Mouse (Mus musculus) hindbrain, embryonic 10.5 days (tissue): ENCODE measurements around the gene Bcl2a1d. TPM values are rescaled to one million over a fixed set of nuclear protein-coding genes. Genes with fewer than 3 reads are reported as not detected.
"Not testable (repeated sequence)": the region's sequence is repeated elsewhere in the genome, so short reads cannot be mapped to it uniquely, and the experiment has no call there.

ENCODE experiments used
- DNase-seq: peaks from one replicate; pipeline ENCODE4 v3.0.0-alpha.2; 2017; ENCODE audit warnings: low spot score
- H3K27ac ChIP-seq: fragments of 300-500 bp; sonication (generic); 2 replicates; pipeline ENCODE4 v1.5.1; 2016; ENCODE audit warnings: mild to moderate bottlenecking, moderate library complexity
- H3K27me3 ChIP-seq: fragments of 300-500 bp; sonication (generic); 2 replicates; pipeline ENCODE4 v1.6.1; 2016; ENCODE audit warnings: mild to moderate bottlenecking; ENCODE audit not compliant: poor library complexity, insufficient read depth, severe bottlenecking
- H3K36me3 ChIP-seq: fragments of 300-500 bp; sonication (generic); 2 replicates; pipeline ENCODE4 v1.6.1; 2016; ENCODE audit warnings: mild to moderate bottlenecking, moderate library complexity
- H3K4me1 ChIP-seq: fragments of 300-500 bp; sonication (generic); replicated peaks from 2 replicates; pipeline ENCODE4 v1.6.1; 2016; ENCODE audit warnings: mild to moderate bottlenecking
- H3K4me3 ChIP-seq: fragments of 300-500 bp; sonication (generic); 2 replicates; pipeline ENCODE4 v1.5.1; 2016; ENCODE audit warnings: mild to moderate bottlenecking, moderate library complexity
- H3K9me3 ChIP-seq: fragments of 300-500 bp; sonication (generic); 2 replicates; pipeline ENCODE4 v1.6.1; 2016; ENCODE audit warnings: mild to moderate bottlenecking, moderate library complexity
- WGBS: fragments of 180-500 bp; shearing (Covaris S2); methylation state at CpG from one replicate; pipeline ENCODE4 v1.1.7; 2016; 5-methylcytosine and 5-hydroxymethylcytosine counted together
- polyA plus RNA-seq: library from polyadenylated mRNA; unstranded; fragments of >200 nt; fragmentation: Nextera tagmentation; extraction: Ambion mirVana; gene quantifications from 2 replicates; pipeline ENCODE4 v1.2.1, GENCODE M21; 2016

Gene Bcl2a1d
- 0.38 TPM in 1 of 2 replicates, not detected in the other for polyA plus RNA-seq

GRCm38 (mm10) chr9:88731728-88732127 lies at the start of gene Bcl2a1d:
Gene Bcl2a1d, minus strand, starts transcription at chr9:88731914.
- DNase-seq, H3K4me1 ChIP-seq, H3K27me3 ChIP-seq, H3K4me3 ChIP-seq, H3K36me3 ChIP-seq, H3K27ac ChIP-seq, H3K9me3 ChIP-seq: not testable (repeated sequence)
- WGBS: 89% methylated on average over 5 of the region's 5 CpGs

- WGBS: 86% methylated on average over 4 of the region's 6 CpGs
- H3K27ac ChIP-seq, H3K36me3 ChIP-seq, H3K27me3 ChIP-seq, DNase-seq, H3K4me3 ChIP-seq, H3K9me3 ChIP-seq, H3K4me1 ChIP-seq: not testable (repeated sequence)
Measured at GRCm38 (mm10) chr9:88770239-88770638, 38.5 kb upstream of the Bcl2a1d start.

- not testable (repeated sequence) for H3K9me3 ChIP-seq, H3K27ac ChIP-seq, H3K4me1 ChIP-seq, H3K27me3 ChIP-seq, H3K36me3 ChIP-seq, H3K4me3 ChIP-seq, DNase-seq
- WGBS: 90% methylated on average over 4 of the region's 5 CpGs
Measured at GRCm38 (mm10) chr9:88769470-88769869, 37.8 kb upstream of the Bcl2a1d start.

- 25% methylated on average over 1 of the region's 2 CpGs for WGBS
- H3K9me3 ChIP-seq, H3K36me3 ChIP-seq, DNase-seq, H3K4me3 ChIP-seq, H3K27me3 ChIP-seq, H3K27ac ChIP-seq, H3K4me1 ChIP-seq: not testable (repeated sequence)
Measured at GRCm38 (mm10) chr9:88746687-88747086, 15.0 kb upstream of the Bcl2a1d start.

GRCm38 (mm10) chr9:88746046-88746445 lies 14.3 kb upstream of the Bcl2a1d start:
- DNase-seq: not testable (repeated sequence)
- 78% methylated on average over 1 of the region's 2 CpGs for WGBS

GRCm38 (mm10) chr9:88735289-88735688 lies 3.6 kb upstream of the Bcl2a1d start:
- H3K27ac ChIP-seq, H3K9me3 ChIP-seq, H3K4me3 ChIP-seq, H3K27me3 ChIP-seq, DNase-seq, H3K36me3 ChIP-seq, H3K4me1 ChIP-seq: not testable (repeated sequence)

More at GRCm38 (mm10) chr9:88746046-88746445, 14.3 kb upstream of the Bcl2a1d start:
- not testable (repeated sequence) for H3K9me3 ChIP-seq, H3K27ac ChIP-seq, H3K4me3 ChIP-seq, H3K4me1 ChIP-seq, H3K36me3 ChIP-seq, H3K27me3 ChIP-seq

GRCm38 (mm10) chr9:88733182-88733581 lies 1.5 kb upstream of the Bcl2a1d start:
- not testable (repeated sequence) for H3K4me3 ChIP-seq, H3K4me1 ChIP-seq, H3K27ac ChIP-seq, DNase-seq, H3K27me3 ChIP-seq, H3K36me3 ChIP-seq, H3K9me3 ChIP-seq
- WGBS: 71% methylated on average over 1 of the region's 1 CpGs

GRCm38 (mm10) chr9:88732334-88732733 lies 620 bp upstream of the Bcl2a1d start:
- H3K4me1 ChIP-seq, H3K27ac ChIP-seq, DNase-seq, H3K36me3 ChIP-seq, H3K4me3 ChIP-seq, H3K9me3 ChIP-seq, H3K27me3 ChIP-seq: not testable (repeated sequence)
- WGBS: 94% methylated on average over 3 of the region's 3 CpGs

GRCm38 (mm10) chr9:88728311-88728710 lies 3.4 kb downstream of the Bcl2a1d start:
- not testable (repeated sequence) for H3K36me3 ChIP-seq, H3K4me3 ChIP-seq, H3K27ac ChIP-seq, H3K9me3 ChIP-seq, H3K4me1 ChIP-seq, DNase-seq, H3K27me3 ChIP-seq

- not testable (repeated sequence) for H3K4me3 ChIP-seq, DNase-seq, H3K27me3 ChIP-seq, H3K36me3 ChIP-seq, H3K9me3 ChIP-seq, H3K27ac ChIP-seq, H3K4me1 ChIP-seq
Measured at GRCm38 (mm10) chr9:88721628-88722027, 10.1 kb downstream of the Bcl2a1d start.

GRCm38 (mm10) chr9:88719989-88720537 lies 11.7 kb downstream of the Bcl2a1d start, which contains the start of gene Mthfsl:
Gene Mthfsl, minus strand, starts transcription at chr9:88720296.
- not testable (repeated sequence) for H3K9me3 ChIP-seq, H3K36me3 ChIP-seq, H3K4me1 ChIP-seq, H3K27me3 ChIP-seq
- WGBS: 38% methylated on average over 11 of the region's 12 CpGs
- peak; percentile 5 for DNase-seq
- Histone ChIP-seq H3K4me3 (peak within 1 kb of the TSS; percentile 44), H3K27ac (peak within 1 kb of the TSS; percentile 83)

- DNase-seq, H3K9me3 ChIP-seq, H3K36me3 ChIP-seq, H3K27me3 ChIP-seq, H3K4me1 ChIP-seq: not testable (repeated sequence)
- Histone ChIP-seq H3K27ac (peak overlapping the region; percentile 83), H3K4me3 (peak overlapping the region; percentile 44)
- 7% methylated on average over 26 of the region's 46 CpGs for WGBS
Measured at GRCm38 (mm10) chr9:88719073-88719921, 12.4 kb downstream of the Bcl2a1d start.

GRCm38 (mm10) chr9:88718593-88718992 lies 13.1 kb downstream of the Bcl2a1d start:
- not testable (repeated sequence) for H3K36me3 ChIP-seq, H3K27ac ChIP-seq, H3K9me3 ChIP-seq, H3K27me3 ChIP-seq, H3K4me1 ChIP-seq, DNase-seq
- peak overlapping the region; percentile 44; the same call in 1 of the 2 replicates for H3K4me3 ChIP-seq
- WGBS: 81% methylated on average over 5 of the region's 5 CpGs
